Mouse (Mus musculus): ENCODE measurements around the gene Rmdn3. TPM values are rescaled to one million over a fixed set of nuclear protein-coding genes. Genes with fewer than 3 reads are reported as not detected.
A peak's percentile ranks its signal among the peaks of the same experiment; 100 is the strongest.

The Rmdn3 gene
- polyA plus RNA-seq, 1 experiment = 17.6 TPM

DNA sequence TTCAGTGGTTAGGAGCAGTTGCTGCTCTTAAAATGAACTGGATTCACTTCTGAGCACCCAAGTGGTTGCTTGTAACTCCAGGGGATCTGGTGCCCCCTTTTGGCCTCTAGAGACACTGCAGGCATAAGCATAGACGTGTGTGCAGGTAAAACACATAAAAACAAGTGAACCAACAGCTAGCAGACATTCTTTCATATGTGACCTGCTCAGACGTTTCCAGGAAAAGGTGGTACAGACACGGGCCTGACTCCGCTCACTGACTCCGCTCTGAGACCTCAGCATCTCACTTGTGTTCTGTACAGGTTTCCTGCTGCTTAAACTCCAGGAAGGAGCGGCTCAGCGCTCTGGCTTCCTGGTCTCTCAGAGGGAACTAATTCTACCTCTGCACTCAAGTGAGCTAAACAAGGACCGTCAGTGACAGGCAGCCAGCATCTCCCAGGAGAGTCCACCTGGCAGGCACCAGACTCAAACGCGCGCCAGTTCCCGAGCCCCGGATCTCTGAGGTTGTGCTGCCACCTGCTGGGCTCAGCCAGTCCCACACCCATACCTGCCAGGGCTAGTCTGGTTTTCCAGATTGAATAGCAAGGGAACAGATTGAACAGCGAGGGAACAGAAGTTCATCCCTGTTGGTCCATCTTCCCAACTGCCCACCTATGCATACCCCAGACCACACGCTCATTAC, 32.3 kb upstream of the Rmdn3 start:
- Histone ChIP-seq H3K4me1 (ENCODE audit: control insufficient read depth, insufficient read depth, low read length) (peaks cover 3% of the 10 kb centered on the region), H3K4me3 (replicated peaks; ENCODE audit: extremely low read depth, low read depth, low read length) (peak overlapping the region; percentile 43)
- peak; percentile 88 for DNase-seq
- peak; percentile 85 for TF ChIP-seq CTCF (IDR thresholded peaks at IDR 0.05; ENCODE audit: insufficient read depth, low read length)
- TF ChIP-seq POLR2A (IDR thresholded peaks at IDR 0.05; ENCODE audit: borderline replicate concordance, extremely low read depth, low read depth, low read length) = no peak
- WGBS = 5% methylated on average over 15 of the region's 15 CpGs

- H3K4me3 ChIP-seq (replicated peaks; ENCODE audit: extremely low read depth, low read depth, low read length) = no peak overlapping the region
- WGBS = 93% methylated on average over 7 of the region's 7 CpGs
- no peak for DNase-seq
- no peaks in the 10 kb centered on the region for H3K4me1 ChIP-seq (ENCODE audit: control insufficient read depth, insufficient read depth, low read length)
- TF ChIP-seq POLR2A (IDR thresholded peaks at IDR 0.05; ENCODE audit: borderline replicate concordance, extremely low read depth, low read depth, low read length) (no peak), CTCF (IDR thresholded peaks at IDR 0.05; ENCODE audit: insufficient read depth, low read length) (no peak)
Measured at GRCm38 (mm10) chr2:119182914-119183313, 26.1 kb upstream of the Rmdn3 start.

DNA sequence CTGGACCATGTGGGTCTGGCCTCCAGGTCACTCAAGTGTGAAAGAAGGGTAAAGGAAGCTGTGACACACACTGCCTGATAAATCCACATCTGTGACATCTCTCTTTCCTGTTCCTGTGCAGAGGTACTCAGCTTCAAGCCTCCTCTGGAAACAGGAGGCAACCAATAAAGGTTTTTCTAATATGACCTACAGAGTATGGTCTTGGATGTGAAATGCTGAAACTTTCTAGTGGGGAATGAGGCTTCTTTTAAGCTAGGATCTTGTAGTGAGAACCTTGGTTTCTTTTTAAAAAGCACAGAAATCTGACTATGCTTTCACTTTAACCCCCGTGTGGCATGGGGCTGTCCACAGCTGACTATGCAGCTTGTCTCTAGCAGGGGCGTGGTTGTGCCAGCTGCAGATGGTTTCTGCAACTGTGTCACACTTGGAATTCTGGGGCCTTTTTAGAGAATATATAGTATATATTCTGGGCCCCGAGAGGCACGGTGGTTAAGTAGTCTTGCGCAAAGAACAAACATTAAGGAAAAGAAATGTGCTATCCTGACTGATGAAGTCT, 20.6 kb upstream of the Rmdn3 start:
- H3K4me1 ChIP-seq (ENCODE audit: control insufficient read depth, insufficient read depth, low read length) = 0 out of 2 replicates have a peak, but pooled peaks cover 2% of the 10 kb centered on the region
- H3K4me3 ChIP-seq (replicated peaks; ENCODE audit: extremely low read depth, low read depth, low read length) = no peak overlapping the region
- no peak for DNase-seq
- WGBS = 72% methylated on average over 5 of the region's 5 CpGs
- no peak for TF ChIP-seq POLR2A (IDR thresholded peaks at IDR 0.05; ENCODE audit: borderline replicate concordance, extremely low read depth, low read depth, low read length)
- no peak for TF ChIP-seq CTCF (IDR thresholded peaks at IDR 0.05; ENCODE audit: insufficient read depth, low read length)

GRCm38 (mm10) chr2:119176761-119177160, 19.9 kb upstream of the Rmdn3 start:
- WGBS = 66% methylated on average over 3 of the region's 3 CpGs
- no peak for TF ChIP-seq POLR2A (IDR thresholded peaks at IDR 0.05; ENCODE audit: borderline replicate concordance, extremely low read depth, low read depth, low read length)
- TF ChIP-seq CTCF (IDR thresholded peaks at IDR 0.05; ENCODE audit: insufficient read depth, low read length) = no peak
- DNase-seq = no peak

DNA sequence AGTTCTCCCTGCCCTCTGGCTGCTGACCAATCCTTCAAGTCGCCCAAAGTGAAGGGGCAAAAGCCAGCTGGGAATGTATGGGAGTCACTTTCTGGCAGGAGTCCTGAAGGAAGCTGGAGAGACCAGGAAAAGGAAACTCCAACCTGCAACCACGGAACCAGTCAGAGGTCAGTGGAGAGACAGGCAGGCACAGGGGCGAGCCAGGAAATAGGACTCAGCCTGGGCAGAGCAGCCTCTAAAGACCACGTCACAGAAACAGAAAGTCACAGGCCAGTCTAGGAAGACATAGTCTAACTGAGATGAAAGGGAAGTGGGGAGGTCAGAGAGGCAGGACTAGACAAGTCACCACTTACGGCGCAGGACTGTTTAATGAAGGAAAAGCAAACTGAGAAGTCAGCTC, 18.8 kb upstream of the Rmdn3 start:
- 43% methylated on average over 6 of the region's 6 CpGs for WGBS
- Histone ChIP-seq H3K4me3 (replicated peaks; ENCODE audit: extremely low read depth, low read depth, low read length) (no peak overlapping the region), H3K4me1 (ENCODE audit: control insufficient read depth, insufficient read depth, low read length) (0 out of 2 replicates have a peak, but pooled peaks cover 2% of the 10 kb centered on the region)
- TF ChIP-seq POLR2A (IDR thresholded peaks at IDR 0.05; ENCODE audit: borderline replicate concordance, extremely low read depth, low read depth, low read length) = no peak
- TF ChIP-seq CTCF (IDR thresholded peaks at IDR 0.05; ENCODE audit: insufficient read depth, low read length) = no peak
- DNase-seq = no peak

More at GRCm38 (mm10) chr2:119176761-119177160, 19.9 kb upstream of the Rmdn3 start:
- Histone ChIP-seq H3K4me1 (ENCODE audit: control insufficient read depth, insufficient read depth, low read length) (0 out of 2 replicates have a peak, but pooled peaks cover 2% of the 10 kb centered on the region), H3K4me3 (replicated peaks; ENCODE audit: extremely low read depth, low read depth, low read length) (no peak overlapping the region)

- WGBS = 81% methylated on average over 14 of the region's 14 CpGs
- TF ChIP-seq CTCF (IDR thresholded peaks at IDR 0.05; ENCODE audit: insufficient read depth, low read length) (no peak), POLR2A (IDR thresholded peaks at IDR 0.05; ENCODE audit: borderline replicate concordance, extremely low read depth, low read depth, low read length) (no peak)
Measured at GRCm38 (mm10) chr2:119174866-119175265, 18.0 kb upstream of the Rmdn3 start.

DNA sequence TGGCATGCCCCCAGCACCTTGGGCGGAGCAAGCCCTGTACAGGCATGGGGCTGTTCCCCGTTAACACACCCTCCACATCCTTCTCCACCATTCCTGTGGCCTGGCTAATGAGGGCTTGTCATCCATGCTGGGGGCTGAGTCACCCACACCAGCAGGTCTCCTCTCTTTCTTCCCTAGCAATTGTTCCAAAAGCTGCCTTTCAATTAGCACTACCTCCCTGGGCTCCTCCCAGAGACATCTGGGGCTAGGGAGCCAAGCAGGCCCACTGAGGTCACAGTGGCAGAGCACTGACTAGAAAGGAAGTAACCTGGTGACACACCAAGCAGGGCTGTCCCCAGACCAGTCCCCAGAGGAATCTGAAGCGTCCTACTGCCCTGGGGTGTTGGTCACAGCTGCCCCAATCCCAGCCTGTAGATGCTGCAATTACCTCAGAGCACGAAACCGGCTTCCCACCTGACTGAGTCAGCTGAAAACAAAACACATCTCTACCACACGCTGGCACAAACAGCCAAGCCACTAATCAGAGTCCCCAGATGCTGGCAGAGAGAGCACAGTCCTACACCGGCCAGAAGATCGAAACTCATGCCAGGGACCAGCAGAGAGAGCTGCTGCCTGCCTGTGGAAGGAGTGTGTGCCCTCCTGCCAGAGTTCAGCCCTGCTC, 17.3 kb upstream of the Rmdn3 start, which contains the start of gene Gm14137:
TSS of gene Gm14137 (plus strand) at position 519 of the 661 bp plus-strand sequence.
- DNase-seq = no peak
- Histone ChIP-seq H3K4me3 (replicated peaks; ENCODE audit: extremely low read depth, low read depth, low read length) (no peak within 1 kb of the TSS), H3K4me1 (ENCODE audit: control insufficient read depth, insufficient read depth, low read length) (0 out of 2 replicates have a peak, but pooled peaks cover 2% of the 10 kb centered on the region)
- WGBS = 72% methylated on average over 8 of the region's 8 CpGs
- TF ChIP-seq CTCF (IDR thresholded peaks at IDR 0.05; ENCODE audit: insufficient read depth, low read length) = no peak
- TF ChIP-seq POLR2A (IDR thresholded peaks at IDR 0.05; ENCODE audit: borderline replicate concordance, extremely low read depth, low read depth, low read length) = no peak

More at GRCm38 (mm10) chr2:119174866-119175265, 18.0 kb upstream of the Rmdn3 start:
- no peak for DNase-seq
- H3K4me1 ChIP-seq (ENCODE audit: control insufficient read depth, insufficient read depth, low read length) = 0 out of 2 replicates have a peak, but pooled peaks cover 2% of the 10 kb centered on the region
- H3K4me3 ChIP-seq (replicated peaks; ENCODE audit: extremely low read depth, low read depth, low read length) = no peak overlapping the region

DNA sequence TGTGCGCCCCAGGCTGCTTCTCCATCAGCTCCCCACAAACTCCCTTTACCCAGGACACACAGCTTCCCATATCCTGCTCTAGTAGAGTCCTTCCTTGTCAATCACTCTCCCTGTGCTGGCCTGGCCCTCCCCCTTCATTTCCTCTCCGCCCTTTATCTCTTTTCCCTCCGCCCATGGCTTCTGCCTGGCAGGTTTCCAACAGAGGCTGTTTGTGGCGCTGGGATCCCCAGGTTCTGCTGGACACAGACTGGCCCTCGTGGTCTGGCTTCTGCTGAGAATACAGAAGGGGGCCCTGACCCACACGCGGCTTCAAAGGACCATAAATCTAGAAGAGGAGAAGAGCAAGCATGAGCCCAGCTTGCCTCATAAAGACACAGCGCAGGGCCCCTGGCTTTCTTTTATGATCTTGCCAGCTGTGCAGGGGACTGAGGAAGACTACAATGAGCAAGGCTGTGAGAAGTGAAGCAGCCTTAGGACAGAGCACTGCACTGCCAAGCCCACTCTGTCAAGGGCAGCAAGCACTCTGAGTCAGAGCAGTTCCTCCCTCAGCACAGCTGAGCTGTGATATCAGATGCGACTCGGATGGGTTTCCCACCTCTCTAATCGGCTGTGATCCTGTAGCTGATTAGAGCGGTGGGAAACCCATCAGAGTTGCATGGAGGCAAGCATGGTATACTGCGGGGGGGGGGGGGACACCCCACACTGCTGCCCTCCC, 16.2 kb upstream of the Rmdn3 start:
- DNase-seq = peak; percentile 34
- WGBS = 29% methylated on average over 13 of the region's 13 CpGs
- Histone ChIP-seq H3K4me1 (ENCODE audit: control insufficient read depth, insufficient read depth, low read length) (peaks cover 2% of the 10 kb centered on the region; the same call in 1 of the 2 replicates), H3K4me3 (replicated peaks; ENCODE audit: extremely low read depth, low read depth, low read length) (no peak overlapping the region)
- TF ChIP-seq POLR2A (IDR thresholded peaks at IDR 0.05; ENCODE audit: borderline replicate concordance, extremely low read depth, low read depth, low read length) = no peak
- no peak for TF ChIP-seq CTCF (IDR thresholded peaks at IDR 0.05; ENCODE audit: insufficient read depth, low read length)

DNA sequence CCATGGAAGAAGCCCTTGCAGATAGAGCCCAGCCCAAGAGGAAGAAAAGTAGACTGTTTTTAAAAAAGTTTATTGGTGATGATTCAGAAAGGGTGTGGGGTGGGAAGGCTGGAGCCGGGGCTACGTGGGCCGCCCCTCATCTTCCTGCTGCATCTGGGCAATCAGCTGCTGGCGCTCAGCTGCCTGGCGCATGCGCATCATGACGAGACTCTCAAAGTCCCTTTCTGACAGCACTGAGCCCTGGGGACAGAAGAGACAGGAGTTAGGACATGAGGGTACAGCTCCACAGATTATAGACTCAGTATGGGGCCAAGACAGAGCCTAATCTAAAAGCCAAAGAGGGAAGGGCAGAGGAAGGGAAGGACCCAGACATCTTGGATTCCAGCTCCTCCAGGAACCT, 15.6 kb upstream of the Rmdn3 start:
- no peak for TF ChIP-seq POLR2A (IDR thresholded peaks at IDR 0.05; ENCODE audit: borderline replicate concordance, extremely low read depth, low read depth, low read length)
- TF ChIP-seq CTCF (IDR thresholded peaks at IDR 0.05; ENCODE audit: insufficient read depth, low read length) = no peak
- Histone ChIP-seq H3K4me1 (ENCODE audit: control insufficient read depth, insufficient read depth, low read length) (peaks cover 2% of the 10 kb centered on the region; the same call in 1 of the 2 replicates), H3K4me3 (replicated peaks; ENCODE audit: extremely low read depth, low read depth, low read length) (no peak overlapping the region)
- 82% methylated on average over 7 of the region's 7 CpGs for WGBS
- no peak for DNase-seq
